Mouse (Mus musculus): Measurements from ENCODE around the gene Slco2b1.

The Slco2b1 gene

GRCm38 (mm10) chr7:99649585-99649984 is 61.6 kb downstream of the Slco2b1 start:
- no peak for DNase-seq (ENCODE audit: low spot score in 2 of 2)

- no peak for DNase-seq (ENCODE audit: low spot score in 2 of 2)
Measured at GRCm38 (mm10) chr7:99648623-99649022, 62.5 kb downstream of the Slco2b1 start.

DNA sequence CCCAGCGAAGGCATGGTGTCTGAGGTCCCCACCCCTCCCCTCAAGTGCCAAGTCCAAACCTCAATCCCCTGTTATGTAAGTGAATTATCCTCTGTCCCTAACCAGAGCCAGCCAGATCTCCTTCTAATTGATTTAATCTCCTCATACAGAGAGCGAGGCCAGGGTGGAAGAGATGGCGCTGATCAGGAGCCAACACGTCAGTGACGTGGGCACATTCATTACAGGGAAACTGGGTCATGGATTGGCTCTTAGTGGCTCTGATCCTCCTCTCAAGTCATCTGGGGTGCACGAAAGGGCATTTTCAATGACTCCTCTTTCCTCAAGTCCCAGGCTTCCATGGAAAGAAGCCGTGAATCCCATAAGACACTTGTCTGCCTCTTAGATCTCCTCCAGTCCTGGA is 66.4 kb downstream of the Slco2b1 start:
- no peak for DNase-seq (ENCODE audit: low spot score in 2 of 2)

GRCm38 (mm10) chr7:99642078-99642477 is 69.1 kb downstream of the Slco2b1 start:
- DNase-seq (ENCODE audit: low spot score in 2 of 2): no peak

GRCm38 (mm10) chr7:99641245-99641644 is 69.9 kb downstream of the Slco2b1 start:
- no peak for DNase-seq (ENCODE audit: low spot score in 2 of 2)

DNA sequence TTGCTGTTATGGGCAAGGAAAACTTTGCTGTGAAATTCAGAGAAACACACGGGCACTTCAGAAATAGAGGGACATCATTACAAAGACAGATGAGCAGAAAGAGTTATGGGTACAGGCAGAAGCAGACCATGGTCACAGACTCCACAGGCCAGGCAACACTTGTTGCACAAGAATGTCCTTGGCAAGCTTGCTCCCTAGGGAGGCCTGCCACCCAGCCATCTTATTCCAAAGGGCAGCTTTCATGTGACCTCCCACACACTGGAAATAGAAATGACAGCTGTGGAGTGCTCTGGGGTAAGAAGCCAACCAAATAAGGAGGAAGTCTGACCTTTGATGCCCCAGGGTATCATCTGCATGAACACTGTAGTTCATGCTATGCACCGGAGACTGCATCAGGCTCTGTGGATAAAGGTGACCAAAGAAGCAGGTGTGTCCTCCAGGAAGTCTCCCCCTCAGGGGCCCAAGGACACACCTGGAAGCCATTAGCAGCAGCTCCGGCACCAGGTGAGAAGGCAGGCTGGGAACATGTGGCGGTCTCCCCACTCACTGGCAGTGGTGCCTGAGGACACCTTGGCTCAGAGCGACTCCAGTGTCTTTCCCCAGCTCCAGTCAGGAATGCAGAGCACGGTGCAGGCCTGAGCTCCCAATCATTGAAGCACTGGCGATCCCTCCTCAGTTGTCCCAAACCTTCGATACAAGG is 77.0 kb downstream of the Slco2b1 start:
- no peak for DNase-seq (ENCODE audit: low spot score in 2 of 2)

DNA sequence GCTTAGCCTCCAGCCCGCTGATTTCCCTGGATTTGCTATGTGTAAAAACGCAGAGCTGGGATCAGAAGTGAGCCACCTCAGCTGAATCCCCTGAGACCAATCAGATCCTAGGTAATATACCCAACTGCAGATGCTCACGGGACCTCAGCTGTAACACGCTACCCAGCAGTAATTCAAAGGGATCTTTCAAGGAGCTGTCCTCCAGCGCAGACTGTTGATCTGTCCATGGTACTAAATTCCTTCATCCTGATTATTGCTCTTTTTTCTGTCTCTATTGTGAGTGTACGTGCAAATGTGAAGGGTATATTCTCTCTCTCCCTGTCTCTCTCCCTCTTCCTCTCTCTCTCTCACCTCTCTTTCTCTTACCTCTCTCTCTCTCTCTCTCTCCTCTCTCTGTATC is 78.9 kb downstream of the Slco2b1 start:
- no peak for DNase-seq (ENCODE audit: low spot score in 2 of 2)

DNA sequence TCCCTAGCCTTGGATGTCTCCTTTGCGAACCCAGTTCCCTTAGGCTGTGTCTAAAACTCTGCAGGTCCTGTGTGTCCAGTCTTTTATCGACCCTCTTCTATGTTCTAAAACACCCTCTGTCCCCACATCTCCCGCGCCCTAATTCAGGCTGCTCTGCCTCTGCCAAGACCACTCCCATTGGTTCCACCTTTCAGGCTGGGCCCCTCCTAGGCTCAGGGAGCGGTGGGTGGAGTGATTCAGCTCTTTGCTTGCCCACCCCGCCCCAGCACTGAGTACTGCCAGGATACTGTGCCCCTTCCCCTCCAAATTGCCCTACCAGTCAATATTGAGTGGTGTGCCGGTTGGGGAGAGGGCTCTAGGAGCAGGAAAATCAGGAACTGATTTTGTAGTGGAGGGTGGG is 83.8 kb downstream of the Slco2b1 start:
- no peak for DNase-seq (ENCODE audit: low spot score in 2 of 2)

GRCm38 (mm10) chr7:99626376-99627270 is 84.5 kb downstream of the Slco2b1 start, which contains the start of gene Tpbgl:
Gene Tpbgl (minus strand): TSS chr7:99627103.
- peak; percentile 15 to 31 for DNase-seq (ENCODE audit: low spot score in 2 of 2)

GRCm38 (mm10) chr7:99625722-99626375 is 85.3 kb downstream of the Slco2b1 start:
- peak; percentile 60 to 89 for DNase-seq (ENCODE audit: low spot score in 2 of 2)

- peak in 1 of 2 experiments; percentile 66 for DNase-seq (ENCODE audit: low spot score in 2 of 2)
Measured at GRCm38 (mm10) chr7:99618860-99619259, 92.3 kb downstream of the Slco2b1 start.

- no peak for DNase-seq (ENCODE audit: low spot score in 2 of 2)
Measured at GRCm38 (mm10) chr7:99618264-99618663, 92.9 kb downstream of the Slco2b1 start.

Data from thymus, postnatal 10 days (tissue).